Mouse (Mus musculus) cerebellum, postnatal 36 days (tissue): ENCODE measurements around the gene Fam13c.

Experiments
- DNase-seq, 2 experiments: peaks; one replicate each; pipeline ENCODE4 v3.0.0; 2021 to 2022; ENCODE audit warnings: mixed read lengths in 2 of 2

The Fam13c gene

GRCm38 (mm10) chr10:70465638-70466037, 25.4 kb downstream of the Fam13c start:
- DNase-seq: no peak

- no peak for DNase-seq
Observed at GRCm38 (mm10) chr10:70470836-70471235, 30.6 kb downstream of the Fam13c start.

- peak; percentile 29 to 32 for DNase-seq
Observed at GRCm38 (mm10) chr10:70477741-70478145, 37.5 kb downstream of the Fam13c start.

- DNase-seq: no peak
Observed at GRCm38 (mm10) chr10:70483736-70484135, 43.5 kb downstream of the Fam13c start.

- no peak for DNase-seq
Observed at GRCm38 (mm10) chr10:70484568-70485286, 44.4 kb downstream of the Fam13c start.

GRCm38 (mm10) chr10:70485287-70485612, 45.0 kb downstream of the Fam13c start:
- DNase-seq: no peak

GRCm38 (mm10) chr10:70486651-70487050, 46.4 kb downstream of the Fam13c start:
- DNase-seq: no peak

- DNase-seq: no peak
Observed at GRCm38 (mm10) chr10:70493891-70494290, 53.6 kb downstream of the Fam13c start.

- DNase-seq: no peak
Observed at GRCm38 (mm10) chr10:70494441-70494840, 54.2 kb downstream of the Fam13c start.

GRCm38 (mm10) chr10:70495106-70496104, 55.1 kb downstream of the Fam13c start:
- no peak for DNase-seq

GRCm38 (mm10) chr10:70496938-70497337, 56.7 kb downstream of the Fam13c start:
- DNase-seq: no peak

GRCm38 (mm10) chr10:70498328-70498727, 58.0 kb downstream of the Fam13c start:
- DNase-seq: no peak

GRCm38 (mm10) chr10:70499246-70499645, 59.0 kb downstream of the Fam13c start:
- no peak for DNase-seq

GRCm38 (mm10) chr10:70504871-70505270, 64.6 kb downstream of the Fam13c start:
- DNase-seq: no peak

- no peak for DNase-seq
Observed at GRCm38 (mm10) chr10:70505395-70505794, 65.1 kb downstream of the Fam13c start.

- DNase-seq: no peak
Observed at GRCm38 (mm10) chr10:70505842-70506241, 65.6 kb downstream of the Fam13c start.

- peak; percentile 44 to 53 for DNase-seq
Observed at GRCm38 (mm10) chr10:70506499-70507168, 66.4 kb downstream of the Fam13c start.

- DNase-seq: no peak
Observed at GRCm38 (mm10) chr10:70507880-70508279, 67.6 kb downstream of the Fam13c start.

GRCm38 (mm10) chr10:70514848-70515247, 74.6 kb downstream of the Fam13c start:
- DNase-seq: no peak

- no peak for DNase-seq
Observed at GRCm38 (mm10) chr10:70516661-70517060, 76.4 kb downstream of the Fam13c start.

- DNase-seq: no peak
Observed at GRCm38 (mm10) chr10:70519640-70520099, 79.4 kb downstream of the Fam13c start.

- DNase-seq: peak in 1 of 2 experiments; percentile 29
Observed at GRCm38 (mm10) chr10:70520143-70521131, 80.2 kb downstream of the Fam13c start.
